Mouse (Mus musculus) G1E (cell line): ENCODE data around the gene Zbtb40.

Experiments
- CTCF ChIP-seq: IDR thresholded peaks from 2 replicates; pipeline ENCODE4 v1.5.1; 2012; ENCODE audit warnings: low read depth, low read length, inconsistent platforms, mixed read lengths
- TAL1 ChIP-seq: conservative IDR thresholded peaks from 2 replicates; pipeline ENCODE4 v1.6.1; 2012; ENCODE audit warnings: low read depth, low read length, inconsistent platforms, mixed read lengths

DNA sequence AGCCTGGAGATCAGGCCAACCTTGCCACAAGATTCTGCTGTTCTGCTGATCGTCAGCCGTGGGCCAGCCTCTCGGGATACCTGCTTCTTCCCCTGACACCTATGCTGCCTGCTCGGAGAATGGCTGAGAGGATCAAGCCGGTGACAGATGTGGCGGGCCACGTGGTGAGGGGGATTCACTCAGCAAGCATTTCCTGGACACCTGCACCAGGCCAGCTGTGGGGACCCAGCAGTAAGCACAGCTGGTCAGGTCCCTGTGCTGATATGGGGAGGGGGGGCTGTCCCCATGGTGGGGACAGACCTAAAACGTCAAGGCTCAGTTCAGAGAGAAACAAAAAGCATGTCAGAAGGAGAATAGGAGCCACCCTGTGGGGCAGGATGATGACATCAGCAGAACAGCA is 79.5 kb downstream of the Zbtb40 start:
- TF ChIP-seq TAL1: no peak
- no peak for TF ChIP-seq CTCF
